ENCODE assay signal across 10 mouse cellular contexts in the genomic region with DNA sequence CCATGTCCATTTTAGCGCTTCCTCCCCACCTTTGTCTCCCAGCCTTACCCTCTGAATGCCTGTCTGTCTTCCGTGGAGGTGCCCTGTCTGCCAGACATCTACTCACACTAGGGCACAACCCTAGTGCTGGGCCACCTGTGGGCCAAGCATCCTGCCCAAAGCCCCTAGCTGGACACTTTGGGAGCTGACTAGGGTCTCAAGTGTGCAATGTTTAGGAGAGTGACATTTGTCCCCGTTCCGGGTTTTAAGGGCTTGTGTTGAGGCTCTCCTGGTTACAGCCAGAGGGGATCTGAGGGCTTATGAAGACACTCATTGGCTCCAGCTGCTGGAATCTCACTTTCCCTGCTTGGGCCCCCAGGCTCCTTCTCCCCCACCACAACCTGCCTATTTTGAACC. TPM values are rescaled to one million over a fixed set of nuclear protein-coding genes. Genes with fewer than 3 reads are reported as not detected.
DNase-seq lines count a peak whose midpoint lies in the region; TF ChIP-seq lines count a peak whose summit lies in the region.
"Had no signal": no experiment of that assay in that cellular context is flagged by ENCODE, and none has a peak within 500 bp of the region (broad histone marks: within the 10 kb centered on the region; RNA-seq: fewer than 3 reads in every experiment).

No protein-coding gene starts in this region.

- no peak for TF ChIP-seq CTCF in E14TG2a.4 (conservative IDR thresholded peaks at IDR 0.05; ENCODE audit: low read length)

- peaks cover 53% of the 10 kb centered on the region for H3K4me1 ChIP-seq in E14TG2a.4 (replicated peaks; ENCODE audit: low read depth, low read length)
- peaks cover 68% of the 10 kb centered on the region for H3K4me1 ChIP-seq in hindbrain, embryonic 10.5 days (replicated peaks)
- peaks cover 66% of the 10 kb centered on the region for H3K4me1 ChIP-seq in midbrain, embryonic 10.5 days

- H3K4me3 ChIP-seq in E14TG2a.4 (replicated peaks; ENCODE audit: low read length): peak overlapping the region; percentile 76
- H3K4me3 ChIP-seq in hindbrain, embryonic 10.5 days: peak overlapping the region; percentile 59
- peak overlapping the region; percentile 60 for H3K4me3 ChIP-seq in midbrain, embryonic 10.5 days

- DNase-seq in embryo, embryonic 10 days (ENCODE audit: low spot score): peak; percentile 53
- DNase-seq in embryo, embryonic 9.5 days (ENCODE audit: extremely low spot score): no peak
- DNase-seq in hindbrain, embryonic 10.5 days (ENCODE audit: low spot score): peak; percentile 61
- peak; percentile 63 for DNase-seq in midbrain, embryonic 10.5 days (ENCODE audit: low spot score)
- no peak for DNase-seq in cerebellum, adult 11 months
- no peak for DNase-seq in adrenal gland, postnatal 14 days
- no peak for DNase-seq in spleen, adult 12 weeks (ENCODE audit: low spot score)
- DNase-seq: thymus, postnatal 25 days had no signal

- H3K27ac ChIP-seq in hindbrain, embryonic 10.5 days: peak overlapping the region; percentile 85
- peak overlapping the region; percentile 87 for H3K27ac ChIP-seq in midbrain, embryonic 10.5 days (replicated peaks)

- peaks cover 97% of the 10 kb centered on the region for H3K27me3 ChIP-seq in E14TG2a.4 (ENCODE audit: insufficient read depth, low read length)
- peaks cover 92% of the 10 kb centered on the region for H3K27me3 ChIP-seq in hindbrain, embryonic 10.5 days (ENCODE audit: insufficient read depth, poor library complexity, severe bottlenecking)
- peaks cover 89% of the 10 kb centered on the region for H3K27me3 ChIP-seq in midbrain, embryonic 10.5 days (ENCODE audit: low read depth, poor library complexity, severe bottlenecking)

- 2% methylated on average over 4 of the region's 4 CpGs for WGBS in hindbrain, embryonic 10.5 days
- under 1% methylated on average over 4 of the region's 4 CpGs for WGBS in midbrain, embryonic 10.5 days

- no peaks in the 10 kb centered on the region for H3K36me3 ChIP-seq in E14TG2a.4 (ENCODE audit: insufficient read depth, low read length)
- no peaks in the 10 kb centered on the region for H3K36me3 ChIP-seq in hindbrain, embryonic 10.5 days
- H3K36me3 ChIP-seq in midbrain, embryonic 10.5 days: no peaks in the 10 kb centered on the region

- 0 out of 2 replicates have a peak, but pooled peaks cover 2% of the 10 kb centered on the region for H3K9me3 ChIP-seq in E14TG2a.4 (ENCODE audit: low read length)
- no peaks in the 10 kb centered on the region for H3K9me3 ChIP-seq in hindbrain, embryonic 10.5 days
- no peaks in the 10 kb centered on the region for H3K9me3 ChIP-seq in midbrain, embryonic 10.5 days (replicated peaks)

RNA-seq across cellular contexts. Expression of a gene that starts 42.5 kb away (rescaled TPM):
- 16.1 and 17.7 TPM in 2 replicates for polyA plus RNA-seq in hindbrain, embryonic 10.5 days (2016; fragmentation: Nextera tagmentation; extraction: Ambion mirVana)
- polyA plus RNA-seq in midbrain, embryonic 10.5 days (2016; fragmentation: Nextera tagmentation; extraction: Ambion mirVana): 14.6 and 15.7 TPM in 2 replicates
- 2.0 and 2.8 TPM in 2 replicates for total RNA-seq in adrenal gland, postnatal 14 days (2021)
- total RNA-seq: monocyte, adult 5-6 weeks had no signal

Comparison
In these comparisons a context has a peak if more than half of its experiments do, and no peak if none do; other contexts are left out.
1. DNase-seq: peak in embryo, embryonic 10 days (single experiment), hindbrain, embryonic 10.5 days (single experiment) and midbrain, embryonic 10.5 days (single experiment); none in embryo, embryonic 9.5 days (single experiment), cerebellum, adult 11 months (single experiment), adrenal gland, postnatal 14 days (single experiment) and spleen, adult 12 weeks (single experiment).
2. Peak in every context shown above with its lines, with median percentiles within 50 percentile points of each other: H3K4me3 ChIP-seq.